Mouse (Mus musculus): ENCODE results near the gene Slc16a7. TPM values are rescaled to one million over a fixed set of nuclear protein-coding genes. Genes with fewer than 3 reads are reported as not detected.

Gene Slc16a7
- total RNA-seq, 2 experiments from 2014 or later = 13.1 to 13.3 TPM

DNA sequence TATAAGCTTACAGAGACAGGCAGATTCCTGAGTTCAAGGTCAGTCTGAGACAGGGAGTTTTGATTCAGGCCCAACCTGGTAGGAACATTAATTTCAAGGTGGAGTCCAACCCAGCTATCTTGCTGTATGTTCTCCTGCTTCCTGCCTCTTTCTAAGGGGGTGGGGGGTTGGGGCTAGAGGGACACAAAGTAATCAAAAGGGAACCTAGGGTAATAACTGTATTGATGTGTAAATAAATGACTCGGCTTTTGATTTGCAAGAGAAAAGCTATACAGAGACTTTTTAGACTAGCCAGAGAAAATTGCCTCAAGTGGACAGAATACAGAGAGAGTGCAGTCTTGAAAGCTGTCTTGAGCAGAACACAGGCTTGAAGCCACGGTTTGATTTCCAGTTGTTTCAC, 174.7 kb downstream of the Slc16a7 start:
- intact Hi-C loops (cut with DNase I) = no loop called here
- DNase-seq (ENCODE audit: low spot score) = no peak

DNA sequence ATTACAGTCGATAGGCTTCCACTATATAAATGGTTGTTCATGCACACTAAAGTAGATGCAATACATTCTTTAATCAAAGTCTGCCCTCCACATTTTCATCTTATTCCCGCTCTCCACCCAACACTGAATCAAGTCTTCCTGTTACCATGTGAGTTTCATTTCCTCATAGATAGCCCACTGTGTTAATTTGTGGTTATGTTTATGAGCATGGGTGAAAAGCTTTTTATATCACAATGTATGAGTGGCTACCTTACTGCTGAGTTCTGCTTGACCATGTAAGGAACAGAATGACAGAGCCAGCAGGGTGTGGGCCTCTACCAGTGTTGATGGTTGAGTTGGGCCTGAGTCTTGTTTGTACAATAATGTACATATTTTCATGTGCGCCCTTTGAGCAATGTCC, 175.5 kb downstream of the Slc16a7 start:
- intact Hi-C loops (cut with DNase I) = no loop called here

GRCm38 (mm10) chr10:125187544-125187943, 201.7 kb downstream of the Slc16a7 start:
- intact Hi-C loops (cut with DNase I) = no loop called here
- DNase-seq (ENCODE audit: low spot score) = no peak

More for the DNA sequence above, 175.5 kb downstream of the Slc16a7 start:
- no peak for DNase-seq (ENCODE audit: low spot score)

DNA sequence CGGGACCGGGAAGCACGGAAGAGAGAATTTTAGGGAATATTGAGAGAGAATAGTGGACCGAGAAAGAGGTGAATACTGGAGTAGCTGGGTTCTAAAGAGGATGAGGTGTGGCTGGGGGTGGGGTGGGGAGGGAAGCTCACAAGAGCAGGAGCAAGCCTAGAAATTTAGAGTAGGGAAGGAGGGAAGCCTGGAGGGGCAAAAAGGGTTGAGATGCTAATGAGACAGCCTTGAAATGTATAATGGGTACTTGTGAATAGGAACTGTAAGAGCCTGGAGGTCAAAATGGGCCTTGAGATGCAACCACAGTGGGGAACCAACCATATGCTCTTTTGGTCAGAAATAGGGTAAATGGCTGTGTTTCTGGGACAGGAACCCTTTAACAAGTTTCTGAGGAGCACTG, 203.9 kb downstream of the Slc16a7 start:
- intact Hi-C loops (cut with DNase I) = no loop called here
- DNase-seq (ENCODE audit: low spot score) = no peak

- no peak for DNase-seq (ENCODE audit: low spot score)
These were observed 205.1 kb downstream of the Slc16a7 start for GRCm38 (mm10) chr10:125184146-125184545.

DNA sequence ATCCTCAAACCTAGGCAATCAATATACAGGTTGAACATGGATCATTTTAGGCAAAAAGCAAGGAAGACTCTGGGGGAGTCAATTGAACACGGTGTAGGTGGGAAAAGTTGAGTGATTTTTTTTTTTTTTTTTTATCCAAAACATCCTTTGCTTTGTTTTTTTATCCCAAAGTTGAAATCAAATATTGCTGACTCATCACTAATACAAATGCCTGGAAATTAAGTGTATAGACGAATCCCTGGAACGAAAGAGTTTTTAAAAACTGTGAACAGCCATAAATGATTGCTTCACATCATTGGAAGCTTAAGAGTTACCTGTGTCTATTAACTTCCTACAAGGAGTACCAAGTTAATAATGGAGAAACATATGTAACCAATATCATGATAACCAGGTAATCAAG, 206.7 kb downstream of the Slc16a7 start:
- intact Hi-C loops (cut with DNase I) = no loop called here
- DNase-seq (ENCODE audit: low spot score) = no peak

More at GRCm38 (mm10) chr10:125184146-125184545, 205.1 kb downstream of the Slc16a7 start:
- intact Hi-C loops (cut with DNase I) = no loop called here

DNA sequence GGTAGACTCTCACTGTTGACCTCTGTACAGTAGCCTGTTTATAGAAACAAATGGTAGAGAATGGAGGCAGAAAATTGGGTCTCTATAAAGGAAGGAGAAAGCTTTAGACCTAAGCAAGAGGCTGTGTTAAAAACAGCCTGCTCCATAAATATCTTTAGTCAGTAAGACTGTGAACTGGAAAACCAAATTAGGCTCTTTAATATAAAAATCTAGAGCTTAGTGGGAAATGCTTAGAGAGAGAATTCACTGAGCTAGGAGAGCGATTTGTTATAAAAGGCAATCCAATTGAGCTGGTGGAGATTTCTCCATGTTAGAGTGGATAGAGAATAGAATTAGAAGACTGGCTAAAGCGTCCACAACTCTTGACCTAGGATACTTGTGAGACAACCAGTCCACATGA, 211.5 kb downstream of the Slc16a7 start:
- intact Hi-C loops (cut with DNase I) = no loop called here
- DNase-seq (ENCODE audit: low spot score) = no peak

DNA sequence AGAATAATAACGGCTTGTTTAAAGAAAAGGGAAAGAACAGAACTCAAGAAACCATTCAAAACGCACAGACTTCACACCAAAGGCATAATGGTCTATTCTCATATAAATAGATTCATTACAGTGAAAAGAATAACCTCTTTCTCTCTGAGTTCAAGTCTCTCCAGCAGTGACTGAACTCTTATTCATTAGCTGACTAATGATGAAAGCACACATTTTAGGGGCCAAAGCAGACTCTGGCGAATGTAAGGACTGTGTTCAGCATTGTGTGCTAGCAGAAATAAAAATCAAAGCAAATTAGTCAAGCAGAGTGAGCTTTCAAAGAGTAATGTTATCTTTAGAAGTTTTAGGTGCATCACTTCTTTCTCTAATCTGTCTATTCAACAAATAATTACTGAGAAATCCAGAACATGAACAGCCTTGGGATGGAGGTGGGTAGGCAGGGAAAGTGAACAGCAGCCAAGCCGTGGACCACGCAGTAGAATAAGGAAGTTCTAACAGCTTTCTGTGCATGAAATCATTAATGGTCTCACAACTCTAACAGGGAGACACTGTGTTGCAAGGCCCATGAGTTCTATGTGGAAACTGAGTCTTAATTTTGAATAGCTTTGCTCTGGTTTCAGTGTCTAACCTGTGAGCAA, 214.1 kb downstream of the Slc16a7 start:
- intact Hi-C loops (cut with DNase I) = no loop called here
- no peak for DNase-seq (ENCODE audit: low spot score)

GRCm38 (mm10) chr10:125171625-125172024, 217.6 kb downstream of the Slc16a7 start:
- intact Hi-C loops (cut with DNase I) = no loop called here
- no peak for DNase-seq (ENCODE audit: low spot score)

- no peak for DNase-seq (ENCODE audit: low spot score)
- intact Hi-C loops (cut with DNase I) = no loop called here
These were observed 218.1 kb downstream of the Slc16a7 start for GRCm38 (mm10) chr10:125171154-125171553.
